Mouse (Mus musculus) heart, adult 2 months (tissue): ENCODE measurements at regions not wholly inside any gene's neighbourhood (a gene's known extent, or its start where the extent isn't known, plus 50 kb on each side); places are given as distances from the start of the nearest gene placed in this dataset.

ENCODE experiments used
- CTCF ChIP-seq: fragments of 200-600 bp; IDR thresholded peaks from 2 replicates; pipeline ENCODE4 v1.8.1; 2022; ENCODE audit warnings: antibody characterized with exemption, mild to moderate bottlenecking, moderate library complexity
- EP300 ChIP-seq: fragments of 200-500 bp; IDR thresholded peaks from 2 replicates; pipeline ENCODE4 v1.6.1; 2011; ENCODE audit warnings: low read depth, low read length, control low read depth; ENCODE audit not compliant: insufficient read depth
- POLR2A ChIP-seq: fragments of 200-500 bp; IDR thresholded peaks from 2 replicates; pipeline ENCODE4 v1.6.1; 2011; ENCODE audit warnings: mild to moderate bottlenecking, low read depth, low read length, control low read depth; ENCODE audit not compliant: insufficient read depth

DNA sequence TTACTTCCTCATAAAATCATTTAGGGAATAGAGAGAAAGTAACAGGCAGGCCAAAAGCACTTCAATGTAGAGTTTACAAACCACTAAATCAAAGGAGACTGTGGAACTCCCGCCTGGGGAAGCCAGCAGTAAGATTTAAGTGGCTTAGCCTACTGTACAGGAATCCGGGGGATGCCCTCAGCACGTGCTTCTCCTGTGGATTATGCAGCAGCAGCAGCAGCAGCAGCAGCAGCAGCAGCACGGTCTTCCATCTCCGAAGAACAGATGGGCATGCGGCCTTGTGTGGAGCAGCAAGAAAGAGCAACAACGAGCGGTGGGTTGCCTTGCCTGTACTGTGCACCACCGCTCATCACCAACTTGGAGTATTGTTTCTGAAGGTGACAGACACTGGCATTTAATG, 314.9 kb downstream of the Cd83 start:
- TF ChIP-seq CTCF (no peak), EP300 (no peak), POLR2A (no peak)
